Mouse (Mus musculus): ENCODE measurements at regions not wholly inside any gene's neighbourhood (a gene's known extent, or its start where the extent isn't known, plus 50 kb on each side); places are given as distances from the start of the nearest gene placed in this dataset.
"Not testable (repeated sequence)": the region's sequence is repeated elsewhere in the genome, so short reads cannot be mapped to it uniquely, and the experiment has no call there.

DNA sequence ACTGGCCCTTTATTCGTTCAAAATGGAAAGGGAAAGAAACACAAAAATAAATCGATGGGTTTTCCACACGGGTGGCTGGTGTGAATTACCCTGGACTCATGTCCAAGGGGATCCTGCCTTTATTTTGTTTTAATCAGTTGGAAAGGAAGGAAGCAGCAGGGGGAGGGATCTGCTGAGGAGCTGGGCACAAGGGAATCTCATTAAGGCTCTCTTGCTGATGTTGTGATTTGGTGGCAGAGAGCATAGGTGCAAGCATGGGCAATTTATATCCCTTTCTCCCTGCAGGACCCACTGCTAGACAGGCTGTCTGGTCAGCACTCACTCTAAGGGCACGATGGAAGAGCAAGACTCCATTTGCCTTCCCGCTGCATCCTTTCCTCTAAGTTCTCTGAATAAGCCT lies 469.2 kb downstream of the Epha7 start:
- DNase-seq (ENCODE audit: low spot score in 2 of 2): no peak

DNA sequence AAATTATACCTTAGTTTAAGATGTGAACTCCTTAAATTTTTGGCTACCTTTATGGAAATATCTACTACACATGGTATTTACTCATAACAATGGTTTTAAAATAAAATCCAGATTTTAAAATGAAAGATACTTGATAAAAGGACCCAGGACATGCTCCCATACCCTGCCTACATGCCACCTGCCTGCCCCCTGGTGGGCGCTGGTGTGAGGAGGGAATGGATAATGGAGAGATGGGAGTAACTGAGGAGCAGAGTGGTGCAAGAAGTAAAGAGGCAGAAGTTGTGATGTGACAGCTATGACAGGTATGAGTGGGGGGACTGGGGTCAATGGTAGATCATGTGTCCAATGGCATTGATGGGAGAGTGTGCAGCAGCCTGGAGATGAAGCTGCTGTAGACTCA lies 488.4 kb downstream of the Epha7 start:
- DNase-seq (ENCODE audit: low spot score in 2 of 2): no peak

DNA sequence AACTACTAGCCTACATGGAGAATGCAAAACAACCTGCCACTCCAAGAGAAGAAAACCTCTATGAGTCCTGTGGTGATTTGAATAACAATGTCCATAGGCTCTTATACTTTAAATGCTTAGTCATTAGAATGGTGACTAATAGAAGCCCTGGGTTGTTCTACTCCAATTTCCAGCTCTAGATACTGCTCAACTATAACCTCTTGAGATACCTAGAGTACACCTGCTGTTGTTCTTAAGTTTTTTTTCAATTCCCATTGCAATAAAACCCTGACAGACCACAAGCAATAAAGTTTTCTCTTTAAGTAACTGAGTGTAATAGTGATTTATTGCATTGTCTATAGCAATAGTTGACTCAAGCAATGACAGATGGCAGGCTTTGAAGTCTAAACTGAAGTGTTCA lies 491.0 kb downstream of the Epha7 start:
- DNase-seq (ENCODE audit: low spot score in 2 of 2): no peak

DNA sequence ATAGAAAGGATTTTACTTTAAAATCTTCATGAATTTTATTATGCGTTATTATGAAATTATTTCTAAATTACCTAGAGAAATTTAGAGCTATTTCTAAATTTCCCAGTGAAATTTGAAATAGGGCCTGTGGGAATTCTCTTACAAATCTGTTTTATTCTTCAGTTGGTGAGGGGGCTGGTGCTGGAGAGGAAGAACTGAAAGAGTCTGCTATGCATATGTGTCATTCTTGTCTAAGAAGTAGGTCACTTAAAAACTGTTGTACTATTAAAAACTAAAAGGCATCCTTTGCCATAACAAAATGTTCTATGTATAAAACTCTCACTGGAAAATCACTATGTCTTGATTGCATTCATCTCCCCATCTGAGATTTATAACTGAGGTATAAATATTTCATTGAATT lies 494.3 kb downstream of the Epha7 start:
- DNase-seq (ENCODE audit: low spot score in 2 of 2): no peak

DNA sequence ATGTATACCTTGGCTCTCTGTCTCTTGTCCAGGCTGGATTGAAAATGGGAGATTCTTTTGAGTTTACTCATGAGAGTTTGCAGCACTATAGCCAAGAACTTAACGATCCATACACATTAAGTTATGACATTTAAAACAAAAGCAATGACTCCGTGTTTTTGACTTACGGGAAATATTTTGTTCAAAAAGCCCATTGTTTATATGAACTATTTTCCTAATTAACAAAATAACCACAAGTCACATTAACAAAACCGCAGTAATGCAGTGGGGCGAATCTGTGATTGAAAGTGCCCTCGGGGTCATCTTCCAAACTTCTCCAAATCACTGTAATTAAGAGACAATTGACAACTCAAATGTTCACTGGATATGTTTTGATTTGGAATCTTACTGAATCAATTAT lies 511.0 kb downstream of the Epha7 start:
- DNase-seq (ENCODE audit: low spot score in 2 of 2): no peak

DNA sequence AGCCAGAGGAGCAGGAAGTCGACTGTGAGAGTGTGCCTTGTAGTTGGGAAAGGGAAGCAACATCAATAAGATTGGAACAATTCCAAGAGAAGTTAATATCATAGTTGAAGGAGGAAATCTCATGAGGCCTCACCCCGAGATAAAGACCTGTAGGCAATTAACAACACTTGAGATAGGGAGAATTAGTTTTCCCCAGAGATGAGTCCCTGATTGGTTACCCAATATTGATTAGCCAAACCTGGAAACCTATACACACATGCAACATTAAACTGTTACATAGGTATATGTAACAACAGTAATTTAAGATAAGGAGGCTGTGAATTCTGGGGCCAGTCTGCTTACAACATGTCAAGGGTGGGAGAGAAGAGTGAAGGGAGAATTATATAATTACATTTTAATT lies 516.2 kb downstream of the Epha7 start:
- no peak for DNase-seq (ENCODE audit: low spot score in 2 of 2)

DNA sequence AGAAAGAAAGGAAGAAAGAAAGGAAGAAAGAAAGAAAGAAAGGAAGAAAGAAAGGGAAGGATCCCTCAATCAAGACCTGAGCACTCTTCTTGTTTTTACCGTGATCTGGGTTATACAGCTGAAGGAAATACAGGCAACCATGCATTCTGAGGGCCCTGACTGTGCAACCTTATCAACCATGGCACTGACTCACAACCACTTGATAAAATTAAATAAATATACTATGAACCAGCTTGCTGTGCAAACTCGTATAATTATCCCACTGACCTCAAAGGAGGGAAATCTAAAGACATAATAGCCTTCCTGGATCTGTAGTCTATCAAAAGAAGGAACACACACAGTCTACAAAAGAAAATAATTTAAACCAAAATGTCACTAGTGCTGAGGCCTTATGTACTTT lies 518.8 kb downstream of the Epha7 start:
- DNase-seq (ENCODE audit: low spot score in 2 of 2): no peak

DNA sequence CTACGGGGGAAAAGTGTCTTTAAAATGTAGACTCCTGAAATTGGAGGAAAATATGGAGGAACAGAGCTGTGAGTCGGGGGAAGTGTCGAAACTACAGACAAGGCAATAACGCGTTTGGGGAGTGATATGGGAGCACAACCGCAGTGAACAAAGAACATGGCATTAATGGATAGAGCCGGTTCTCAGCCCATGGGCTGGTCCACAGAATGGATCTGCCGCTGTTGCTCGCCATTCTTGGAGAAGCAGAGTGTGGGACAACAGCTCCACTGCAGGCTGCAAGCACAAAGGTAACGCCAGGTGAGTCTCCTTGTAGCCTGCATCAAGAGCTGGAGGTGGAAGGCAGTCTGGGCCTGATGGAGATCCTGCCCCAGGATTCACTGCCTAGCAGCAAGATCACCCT lies 524.3 kb downstream of the Epha7 start:
- DNase-seq (ENCODE audit: low spot score in 2 of 2): no peak

DNA sequence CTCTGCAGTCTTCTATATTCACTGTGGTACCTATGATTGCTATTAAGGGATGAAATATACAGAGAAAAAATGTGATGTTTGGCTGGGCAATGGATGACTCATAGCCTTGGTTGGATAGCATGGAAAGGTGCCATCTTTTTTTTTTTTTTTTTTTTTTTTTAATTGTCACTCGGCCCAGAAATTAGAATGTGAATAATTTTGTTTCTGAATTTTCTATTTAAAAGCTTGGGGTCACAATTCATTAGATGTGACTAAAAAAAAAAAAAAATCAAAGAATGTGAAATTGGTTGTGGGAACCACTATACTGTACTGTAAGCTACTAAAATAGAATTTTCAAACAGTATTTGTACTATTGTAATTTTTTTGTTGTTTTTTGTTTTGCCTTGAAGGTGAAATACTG lies 549.3 kb downstream of the Epha7 start:
- no peak for DNase-seq (ENCODE audit: low spot score in 2 of 2)

DNA sequence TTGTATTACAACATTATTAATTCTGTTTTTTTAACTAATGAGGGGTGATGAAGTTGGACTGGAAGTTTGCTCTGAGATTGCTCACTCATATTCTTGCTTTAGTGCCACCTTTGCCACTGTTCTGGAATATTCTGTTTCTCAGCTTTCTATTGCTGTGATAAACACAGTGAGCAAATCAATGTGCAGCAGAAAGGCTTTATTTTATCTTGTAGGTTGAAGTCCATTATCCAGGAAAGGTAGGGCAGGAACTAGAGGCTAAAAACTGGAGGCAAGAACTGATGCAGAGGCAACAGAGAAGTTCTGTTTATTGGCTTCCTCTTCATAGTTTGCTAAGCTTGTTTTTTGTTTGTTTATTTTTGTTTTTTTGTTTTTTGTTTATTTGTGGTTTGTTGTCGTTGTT lies 576.4 kb downstream of the Epha7 start:
- no peak for DNase-seq (ENCODE audit: low spot score in 2 of 2)

DNA sequence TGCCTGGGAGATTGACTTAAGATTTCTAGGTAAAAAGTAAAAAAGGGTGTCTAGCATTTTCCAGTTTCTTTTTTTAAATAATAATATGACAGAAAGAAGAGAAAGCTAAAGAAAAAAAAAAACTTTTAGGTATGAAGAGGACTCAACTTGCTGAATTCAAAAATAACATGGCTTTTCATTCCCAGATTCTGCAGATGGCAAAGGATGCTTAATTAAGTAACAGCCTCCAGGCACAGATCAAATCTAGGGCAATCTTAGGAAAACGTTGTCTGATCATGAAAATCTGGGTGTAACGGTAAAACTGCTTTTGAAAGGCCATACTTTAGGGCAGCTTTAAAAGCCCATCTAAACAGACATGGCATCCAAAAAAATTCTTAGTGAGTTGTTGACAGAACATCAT lies 577.4 kb downstream of the Epha7 start:
- no peak for DNase-seq (ENCODE audit: low spot score in 2 of 2)

DNA sequence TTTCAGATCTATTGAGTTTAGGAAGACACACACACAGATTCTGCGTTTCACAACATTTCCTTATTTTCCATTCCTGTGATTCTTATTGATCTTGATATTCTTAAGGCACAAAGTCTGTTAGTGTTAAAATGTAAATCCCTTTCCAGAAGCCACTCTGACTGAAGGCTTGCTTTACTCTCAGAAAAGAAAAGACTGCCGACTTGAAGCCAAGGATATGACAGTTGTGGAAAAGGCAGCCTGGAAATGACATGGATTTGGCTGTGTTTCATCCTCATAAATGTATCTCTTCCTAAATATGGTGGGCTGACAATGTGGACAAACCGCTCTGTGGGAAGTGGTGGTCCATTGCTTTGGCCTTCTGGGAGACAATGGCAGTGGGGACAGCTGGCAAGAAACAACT lies 589.2 kb downstream of the Epha7 start:
- no peak for DNase-seq (ENCODE audit: low spot score in 2 of 2)

DNA sequence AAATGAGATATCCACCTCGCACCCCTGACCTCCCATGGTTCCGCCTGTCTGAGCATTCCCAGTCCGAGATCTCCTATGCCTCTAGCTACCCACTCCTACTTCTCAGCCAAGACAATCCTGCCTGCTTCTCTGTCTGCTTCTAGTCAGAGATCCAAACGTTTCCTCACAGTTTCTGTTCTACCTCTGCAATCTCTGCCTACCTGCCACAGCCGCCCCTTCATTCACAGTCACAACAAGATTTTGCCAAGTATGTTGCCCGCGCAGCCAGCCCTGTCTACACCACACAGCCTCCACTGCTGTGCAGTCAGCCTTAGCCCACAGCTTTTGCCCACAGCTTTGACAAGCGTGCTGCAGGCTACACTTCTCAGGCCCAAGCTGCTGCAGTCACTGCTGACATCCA lies 601.7 kb downstream of the Epha7 start:
- DNase-seq (ENCODE audit: low spot score in 2 of 2): no peak

DNA sequence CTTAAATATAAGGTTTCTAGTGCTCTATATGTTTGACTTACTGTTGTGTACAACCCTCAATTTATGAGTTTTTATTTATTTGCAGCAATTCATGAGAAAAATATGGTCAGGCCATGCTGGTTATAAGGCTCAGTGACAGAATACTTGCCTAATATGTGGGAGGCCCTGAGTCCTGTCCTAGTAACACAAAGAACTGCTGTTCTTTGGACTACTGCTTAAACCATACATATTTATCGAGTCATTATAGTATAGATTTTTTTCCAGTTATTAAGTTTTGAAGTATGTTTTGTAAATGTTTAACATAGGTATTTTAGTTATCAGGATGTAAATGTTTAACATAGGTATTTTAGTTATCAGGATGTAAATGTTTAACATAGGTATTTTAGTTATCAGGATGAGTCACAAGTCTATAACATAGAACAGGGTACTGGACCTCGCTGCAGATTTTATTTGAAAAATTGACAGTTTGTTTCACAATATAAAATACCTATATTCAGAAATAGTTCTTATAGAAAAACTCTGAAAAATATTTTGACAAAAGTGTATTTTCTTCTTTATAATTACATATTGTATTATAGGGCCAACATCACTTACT lies 607.4 kb downstream of the Epha7 start:
- no peak for DNase-seq (ENCODE audit: low spot score in 2 of 2)

DNA sequence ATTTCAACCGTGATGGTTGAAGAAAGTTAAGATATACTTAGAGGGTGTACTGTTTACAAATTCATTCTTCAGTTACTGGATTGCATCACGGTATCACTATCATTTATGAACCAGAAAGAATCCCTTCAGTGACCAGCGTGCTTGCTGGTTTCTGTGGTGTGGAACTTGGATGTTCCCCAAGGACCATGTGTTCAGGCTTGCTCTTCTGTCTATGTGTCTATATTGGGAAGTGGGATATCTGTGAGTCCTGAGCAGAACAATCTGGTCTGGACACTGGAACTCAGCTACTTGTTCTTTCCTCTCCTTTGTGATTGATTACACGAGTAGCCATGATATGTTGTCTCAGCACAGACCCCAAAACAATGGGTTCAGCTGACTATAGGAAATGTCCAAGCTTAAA lies 618.6 kb downstream of the Epha7 start:
- not testable (repeated sequence) for DNase-seq (ENCODE audit: low spot score in 2 of 2)

DNA sequence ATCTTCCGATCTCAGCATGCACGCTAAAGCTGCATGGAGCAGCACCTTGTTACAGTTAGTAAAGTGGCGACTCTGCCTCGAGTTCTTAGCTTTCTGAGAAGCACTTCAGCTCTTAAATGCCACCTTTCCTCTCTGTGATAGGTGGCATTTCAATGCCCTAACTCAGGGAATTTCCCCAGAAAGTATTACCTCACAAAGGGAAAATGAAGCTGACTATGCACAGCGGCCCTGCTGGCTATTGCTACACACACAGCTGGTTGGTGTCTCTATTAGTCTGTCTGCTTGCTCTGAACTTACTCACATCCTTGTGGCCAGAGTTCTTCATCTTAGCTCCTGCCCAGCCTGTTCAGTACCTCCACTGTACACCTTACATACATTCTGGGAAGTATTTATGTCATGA lies 650.4 kb downstream of the Epha7 start:
- no peak for DNase-seq (ENCODE audit: low spot score in 2 of 2)

DNA sequence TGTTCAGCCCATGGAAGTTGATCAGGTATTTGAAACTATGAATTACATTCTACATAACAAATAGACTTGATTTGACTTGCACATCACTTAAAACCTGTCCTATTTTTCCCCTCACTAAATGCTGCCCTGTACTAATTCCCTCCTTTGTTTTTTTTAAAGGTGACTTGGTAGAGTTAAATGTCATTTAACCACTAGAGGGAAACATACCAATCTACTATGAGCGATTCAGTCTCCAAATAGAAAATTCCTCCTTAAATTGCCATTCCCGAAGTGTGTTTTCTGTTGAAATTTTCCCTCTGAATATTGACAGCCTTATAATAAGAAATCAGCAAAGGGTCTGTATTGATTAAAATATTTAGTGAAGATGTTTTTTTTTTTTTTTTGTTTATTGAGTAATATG lies 653.4 kb downstream of the Epha7 start:
- DNase-seq (ENCODE audit: low spot score in 2 of 2): no peak

DNA sequence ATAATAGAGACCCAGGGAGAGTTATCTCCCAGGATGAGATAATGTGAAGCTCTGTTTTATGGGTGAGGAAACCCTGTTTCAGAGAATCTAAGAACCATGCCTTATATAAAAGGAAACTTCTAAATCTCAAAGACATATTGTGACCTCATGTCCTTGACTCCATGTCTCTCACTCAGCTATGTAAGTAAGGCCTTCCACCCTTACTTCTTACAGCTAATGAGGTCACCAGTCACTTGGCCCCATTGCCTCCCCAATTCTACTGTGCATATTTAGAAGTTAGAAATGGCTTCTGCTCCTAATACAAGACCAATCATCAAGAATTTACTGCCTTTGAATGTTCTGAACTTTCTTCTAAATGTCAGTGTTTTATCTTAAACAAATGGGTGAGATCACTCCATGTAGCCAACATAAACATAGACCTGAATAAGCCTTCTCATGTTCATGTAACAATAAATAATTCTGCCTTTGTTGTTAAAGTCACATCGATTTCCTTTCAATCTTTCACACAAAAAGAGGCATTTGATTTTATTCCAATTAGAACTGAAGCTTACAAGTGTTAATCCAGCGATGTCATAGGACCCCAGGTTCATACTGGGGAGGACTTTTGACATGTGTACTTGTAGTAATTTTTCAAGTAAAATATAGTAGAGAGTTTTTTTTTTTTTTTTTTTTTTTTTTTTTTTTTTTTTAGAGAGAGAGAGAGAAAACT lies 667.6 kb downstream of the Epha7 start:
- no peak for DNase-seq (ENCODE audit: low spot score in 2 of 2)

DNA sequence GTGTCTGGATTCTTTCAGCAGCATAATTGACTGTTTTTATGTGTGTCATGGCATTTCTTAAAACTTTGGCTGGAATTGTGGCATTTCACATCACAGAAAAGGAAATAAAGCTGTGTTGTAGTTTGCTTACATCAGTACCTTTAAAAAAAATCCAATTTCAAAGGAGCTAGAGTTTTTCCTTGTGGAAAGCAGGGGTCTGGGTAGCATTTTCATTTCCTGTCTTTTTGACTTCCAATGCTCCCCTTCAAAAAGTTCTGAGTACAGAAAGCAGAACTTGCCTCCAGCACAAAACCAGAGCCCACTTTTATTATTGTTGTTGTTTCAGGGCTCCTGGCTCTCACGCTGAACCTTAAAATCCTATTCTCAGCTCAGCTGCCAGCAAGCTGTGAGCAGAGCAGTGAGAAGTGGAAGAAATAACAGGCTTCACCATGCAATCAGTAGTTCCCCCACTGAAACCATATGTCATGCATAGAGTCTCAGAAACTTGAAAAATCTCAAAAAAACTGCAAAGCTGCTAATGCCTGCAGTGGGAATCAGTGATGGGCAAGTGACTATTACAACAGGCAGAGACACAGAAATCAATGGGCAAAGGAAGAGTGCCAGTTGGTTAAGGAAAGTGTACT lies 668.3 kb downstream of the Epha7 start:
- DNase-seq (ENCODE audit: low spot score in 2 of 2): no peak

DNA sequence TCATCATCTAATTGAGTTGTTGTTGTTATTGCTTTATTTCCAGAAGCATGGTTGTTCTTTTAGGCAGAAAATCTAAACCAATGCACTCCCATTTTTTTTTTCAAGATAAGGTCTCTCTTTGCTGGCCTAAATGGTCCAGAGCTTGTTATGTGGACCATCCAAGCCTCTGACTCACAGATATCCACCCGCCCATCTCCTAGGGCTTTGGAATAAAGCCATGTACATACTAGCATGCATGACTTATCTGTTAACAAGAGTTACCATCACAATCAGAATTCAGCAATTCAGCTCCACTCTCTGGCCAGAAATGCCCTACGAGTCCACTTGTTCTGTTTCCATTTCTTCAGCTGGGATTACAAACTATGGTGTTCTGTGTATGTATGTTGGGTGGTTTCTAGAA lies 669.5 kb downstream of the Epha7 start:
- DNase-seq (ENCODE audit: low spot score in 2 of 2): no peak

DNA sequence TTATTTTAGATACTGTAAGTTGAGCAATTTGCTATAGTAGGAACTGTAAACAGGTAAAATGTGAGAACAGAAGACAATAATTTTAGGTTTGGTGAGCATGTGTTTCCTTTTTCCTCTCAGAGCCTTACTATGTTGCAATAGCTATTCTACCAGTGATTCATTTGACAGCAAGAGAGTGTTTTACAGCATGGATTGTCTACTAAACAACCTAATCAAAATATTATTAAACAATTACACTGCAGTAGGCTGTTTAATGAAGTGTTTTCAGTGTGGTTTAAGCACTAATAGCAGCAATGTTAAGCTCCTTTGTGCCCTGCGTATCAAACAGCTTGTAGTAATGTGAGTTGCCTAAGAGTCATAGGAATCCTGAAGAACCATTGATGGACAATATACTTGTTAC lies 687.9 kb downstream of the Epha7 start:
- DNase-seq (ENCODE audit: low spot score in 2 of 2): no peak

DNA sequence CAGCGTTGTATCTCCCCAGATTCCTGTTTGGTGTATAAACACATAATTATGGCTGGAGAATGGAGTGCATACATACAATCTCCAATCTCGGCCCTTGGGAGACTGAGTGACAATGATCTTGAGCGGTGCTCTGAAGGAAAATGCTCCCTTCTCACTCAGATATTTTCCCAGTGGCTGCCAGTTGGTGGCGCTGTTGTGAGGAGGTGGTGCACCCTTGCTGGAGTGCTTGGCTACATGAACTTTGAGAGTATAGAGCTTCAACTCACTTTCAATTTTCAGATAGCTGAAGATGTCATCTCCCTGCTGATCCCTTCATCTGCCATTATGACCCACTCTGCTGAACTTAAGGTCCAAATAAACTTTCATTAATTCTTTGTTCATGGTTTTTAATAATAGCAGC lies 712.1 kb downstream of the Epha7 start:
- DNase-seq (ENCODE audit: low spot score in 2 of 2): no peak

Data from frontal cortex, postnatal 10 days (tissue).